Mouse (Mus musculus) stomach, postnatal 0 days (tissue): ENCODE measurements around the gene Ifnab.

Source experiments
- CTCF ChIP-seq: IDR thresholded peaks from 2 replicates; pipeline ENCODE4 v1.5.1; 2016; ENCODE audit warnings: antibody characterized with exemption, low read depth, mild to moderate bottlenecking, moderate library complexity
- EP300 ChIP-seq: optimal IDR thresholded peaks from 2 replicates; pipeline ENCODE3; 2016; ENCODE audit warnings: antibody characterized with exemption

DNA sequence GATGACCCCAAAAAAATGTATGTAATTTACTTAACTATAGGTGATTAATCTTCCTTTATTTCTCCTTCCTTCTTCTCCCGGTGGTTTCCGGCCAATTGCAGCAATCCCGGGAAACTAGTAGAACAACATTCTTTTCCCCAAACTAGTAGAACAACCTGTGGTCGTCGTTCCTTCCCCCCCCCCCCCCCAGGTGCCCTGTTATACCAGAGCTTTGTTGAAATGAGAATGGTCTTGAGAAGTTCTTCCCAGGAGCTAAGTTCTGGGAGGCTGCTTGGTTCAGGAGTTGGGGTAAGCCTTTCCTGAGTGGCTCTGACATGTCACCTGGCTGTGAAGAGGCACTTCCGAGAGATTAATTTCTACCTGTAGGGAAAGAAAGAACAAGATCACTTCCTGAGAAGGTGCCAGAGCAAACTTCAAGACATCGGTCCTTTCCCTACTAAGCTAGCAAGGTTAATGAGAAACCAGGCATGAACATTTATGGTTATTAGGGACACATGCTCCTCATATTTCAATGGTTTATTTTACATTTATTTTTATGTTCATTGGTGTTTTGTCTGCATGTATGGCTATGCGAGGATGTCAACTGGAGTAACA, 32.4 kb upstream of the Ifnab start:
- TF ChIP-seq CTCF (no peak), EP300 (no peak)
